Mouse (Mus musculus): ENCODE measurements around the gene Arsg.

Arsg gene

DNA sequence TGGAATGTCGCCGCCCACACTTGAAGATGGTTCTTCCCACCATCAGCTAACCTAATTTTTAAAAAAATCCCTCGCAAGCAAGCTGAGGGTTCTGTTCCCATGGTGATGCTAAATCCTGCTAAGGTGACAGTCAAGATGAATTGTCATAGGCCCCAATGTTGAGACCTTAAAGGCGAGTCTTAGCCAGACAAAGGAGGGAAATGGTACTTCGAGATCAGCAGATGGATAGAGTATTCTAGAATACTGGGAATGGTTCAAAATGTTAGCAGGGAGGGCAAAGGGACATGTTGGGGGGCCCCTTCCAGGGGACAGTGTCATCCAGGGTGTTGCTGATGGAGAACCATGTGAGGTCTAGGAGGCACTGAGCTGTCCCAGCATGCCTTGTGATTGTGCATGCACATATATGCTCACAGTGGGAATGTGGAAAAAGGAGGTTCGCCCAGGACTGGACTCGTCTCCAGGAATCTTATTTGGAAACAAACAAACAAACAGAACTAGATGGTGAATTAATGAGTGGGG is 23.4 kb downstream of the Arsg start:
- no peak for DNase-seq

DNA sequence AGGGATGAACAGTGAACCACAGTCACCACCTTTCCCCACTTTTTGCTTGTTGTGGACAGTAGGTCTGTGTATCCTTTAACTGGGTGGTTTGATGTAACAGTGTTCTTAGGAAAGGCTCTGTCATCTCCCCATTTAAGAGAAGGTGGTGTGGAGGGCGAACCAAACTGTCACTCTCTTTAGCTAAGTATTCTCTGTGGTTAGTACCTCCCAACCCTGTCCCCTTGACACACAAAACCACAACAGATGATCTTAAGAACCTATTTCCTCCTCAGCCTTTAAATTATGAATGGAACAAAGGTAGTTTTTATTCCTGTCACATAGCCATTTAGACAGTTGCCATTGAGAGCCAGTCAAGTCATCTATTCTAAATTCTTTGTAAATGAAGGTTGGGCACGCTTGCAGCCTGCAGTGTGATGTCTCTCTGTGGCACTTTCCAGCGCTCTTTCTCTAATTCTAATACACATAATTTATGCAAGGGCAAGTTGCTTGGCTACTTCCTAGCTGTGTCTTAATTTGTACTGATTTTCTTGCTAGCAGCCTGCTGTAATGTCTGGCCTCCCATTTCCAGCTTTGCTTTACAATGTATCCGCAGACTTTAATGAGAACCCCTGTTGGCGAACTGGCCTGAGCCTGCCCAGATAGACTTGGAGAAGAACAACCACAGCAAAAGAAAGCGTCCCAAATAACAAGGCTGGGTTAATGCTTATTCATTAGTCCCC is 24.0 kb downstream of the Arsg start:
- DNase-seq = no peak

DNA sequence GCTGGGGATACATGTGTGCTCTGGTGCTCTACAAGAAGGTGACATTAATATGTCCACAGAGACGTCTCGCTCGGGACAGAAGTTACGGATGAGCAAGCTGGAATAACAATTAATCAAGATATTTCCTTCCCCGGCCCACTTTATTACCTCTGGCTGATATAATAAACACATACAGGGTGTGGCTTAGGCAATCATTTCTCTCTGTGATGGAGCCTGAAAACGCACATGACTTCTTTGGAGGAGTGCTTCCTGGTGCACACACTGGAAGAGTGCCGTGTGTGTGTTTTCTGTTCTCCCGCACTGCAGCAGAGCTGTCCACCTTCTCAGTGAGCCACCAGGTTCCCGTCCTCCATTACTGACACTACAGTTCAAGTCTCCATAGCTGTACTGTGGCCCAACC is 24.8 kb downstream of the Arsg start:
- DNase-seq = no peak

DNA sequence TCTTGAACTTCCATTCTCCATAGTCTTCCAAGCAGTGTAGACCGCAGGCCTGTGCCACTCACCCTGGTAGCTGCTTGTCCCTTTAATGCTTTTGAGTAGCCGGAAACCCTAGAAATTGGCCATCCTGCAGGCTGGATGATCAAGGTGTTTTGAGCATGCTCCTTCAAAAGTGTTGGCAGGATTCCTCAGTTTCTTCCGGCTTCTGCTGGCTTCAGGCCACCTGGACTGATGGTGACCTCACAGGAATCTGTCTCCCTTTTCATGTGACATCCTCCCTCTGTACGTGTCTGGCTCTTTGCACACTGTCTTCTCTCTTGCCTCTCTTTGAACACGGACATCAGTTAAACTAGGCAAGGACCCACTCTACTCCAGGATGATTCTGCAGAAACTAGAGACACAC is 27.0 kb downstream of the Arsg start:
- no peak for DNase-seq

DNA sequence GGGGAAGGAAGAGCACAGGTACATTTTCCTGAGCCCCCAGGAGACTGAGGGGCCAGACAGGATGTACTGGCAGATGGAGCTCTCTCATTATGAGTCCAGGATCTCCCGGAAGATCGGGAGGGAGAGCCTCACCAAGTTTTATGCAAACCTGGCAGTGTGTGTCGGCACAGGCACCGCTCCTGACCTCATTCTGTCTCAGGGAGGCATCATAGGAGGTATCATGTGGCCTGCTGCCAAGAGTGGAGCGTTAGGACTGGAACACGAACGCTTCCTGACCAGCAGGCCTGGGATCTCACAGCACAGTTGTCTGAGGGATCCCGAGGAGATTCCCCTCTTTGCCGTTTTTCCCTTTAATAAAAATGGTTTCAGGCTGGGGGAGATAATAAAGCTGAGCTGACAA is 31.8 kb downstream of the Arsg start:
- DNase-seq = no peak

DNA sequence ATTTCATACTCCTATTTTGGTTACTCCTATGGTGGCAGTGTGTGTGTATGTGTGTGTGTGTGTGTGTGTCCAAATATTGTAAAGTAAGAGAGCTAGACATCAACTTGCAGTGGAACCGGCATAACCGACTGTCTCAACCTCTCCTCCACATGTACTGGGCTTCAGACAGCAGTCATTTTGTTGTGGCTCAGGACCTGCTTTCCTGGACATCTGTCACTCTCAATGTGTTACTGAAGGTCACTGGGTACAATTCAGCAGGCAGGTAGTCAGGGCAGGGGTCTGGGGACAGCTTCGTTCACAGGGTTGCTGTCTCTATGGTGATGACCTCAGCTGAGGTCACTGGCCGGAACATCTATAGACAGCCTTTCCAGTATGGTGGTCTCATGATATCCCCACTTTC is 32.6 kb downstream of the Arsg start:
- DNase-seq = no peak

DNA sequence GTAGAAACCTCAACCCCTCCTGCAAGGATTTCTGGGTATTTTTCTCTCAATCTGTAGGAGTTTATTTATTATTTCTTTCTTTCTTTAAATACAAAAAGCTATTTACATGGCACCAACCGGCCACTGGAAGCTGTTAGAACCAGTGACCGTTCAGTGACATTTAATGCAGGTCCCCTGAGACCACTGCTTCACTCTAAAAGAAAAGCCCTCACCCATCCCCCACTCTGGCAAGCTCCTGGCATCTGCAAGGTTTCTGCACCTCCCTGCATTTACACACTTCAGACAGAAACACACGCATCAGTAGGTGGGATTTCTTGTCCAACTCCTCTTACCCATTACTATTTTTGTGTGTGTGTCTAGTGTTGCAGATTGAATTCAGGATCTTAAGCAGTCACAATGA is 33.9 kb downstream of the Arsg start:
- no peak for DNase-seq

DNA sequence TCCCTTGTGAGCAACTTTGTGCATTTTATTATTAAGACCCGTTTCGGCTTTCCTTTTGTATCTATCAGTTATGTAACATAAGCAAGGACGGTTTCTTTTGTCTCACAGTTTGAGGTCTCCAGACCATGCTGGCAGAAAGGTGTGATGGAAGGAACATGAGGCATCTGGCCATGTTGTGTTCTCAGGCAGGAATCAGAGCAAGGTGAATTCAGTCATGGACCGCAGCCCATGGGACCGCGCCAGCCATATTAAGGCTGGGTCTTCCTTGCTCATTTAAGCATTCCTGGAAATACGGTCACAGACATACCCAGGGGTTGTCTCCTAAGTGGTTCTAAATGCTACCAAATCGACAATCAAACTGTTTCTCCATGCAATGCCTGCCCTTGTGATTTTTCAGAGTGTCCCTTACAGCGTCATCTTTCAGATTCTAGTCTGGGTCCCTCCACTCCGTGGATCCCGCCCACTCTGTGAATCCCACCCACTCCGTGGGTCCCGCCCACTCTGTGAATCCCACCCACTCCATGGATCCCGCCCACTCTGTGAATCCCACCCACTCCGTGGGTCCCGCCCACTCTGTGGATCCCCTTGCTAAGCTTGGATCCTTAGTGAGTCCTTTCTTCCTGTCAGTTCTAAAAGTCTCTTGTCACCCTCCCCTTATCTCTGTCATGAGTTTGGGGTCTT is 40.0 kb downstream of the Arsg start:
- no peak for DNase-seq

DNA sequence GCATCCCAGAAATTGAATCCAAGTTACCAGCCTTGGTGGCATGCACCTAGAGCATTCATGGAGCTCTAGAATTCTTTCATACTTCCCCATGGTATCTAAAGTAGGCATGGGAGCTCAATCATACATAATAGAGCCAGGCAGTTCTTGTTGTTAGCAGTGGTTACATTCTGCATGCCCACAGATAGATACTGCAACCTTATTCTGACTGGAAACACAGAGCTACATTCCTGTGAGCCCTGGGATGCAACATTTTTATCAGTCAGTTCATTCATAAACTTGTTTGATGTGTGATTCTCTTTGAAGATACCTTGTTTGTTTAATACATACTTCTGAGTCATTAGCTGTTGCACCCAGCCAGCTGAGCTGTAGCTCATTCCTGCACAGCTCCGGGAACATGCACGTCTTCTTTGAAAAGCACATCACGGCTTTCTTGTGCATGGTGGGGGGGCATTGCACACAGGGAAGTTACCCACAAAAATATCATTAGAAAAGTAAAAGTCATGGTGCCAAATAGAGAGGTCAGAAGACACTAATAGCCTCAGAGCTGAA is 41.0 kb downstream of the Arsg start:
- no peak for DNase-seq

DNA sequence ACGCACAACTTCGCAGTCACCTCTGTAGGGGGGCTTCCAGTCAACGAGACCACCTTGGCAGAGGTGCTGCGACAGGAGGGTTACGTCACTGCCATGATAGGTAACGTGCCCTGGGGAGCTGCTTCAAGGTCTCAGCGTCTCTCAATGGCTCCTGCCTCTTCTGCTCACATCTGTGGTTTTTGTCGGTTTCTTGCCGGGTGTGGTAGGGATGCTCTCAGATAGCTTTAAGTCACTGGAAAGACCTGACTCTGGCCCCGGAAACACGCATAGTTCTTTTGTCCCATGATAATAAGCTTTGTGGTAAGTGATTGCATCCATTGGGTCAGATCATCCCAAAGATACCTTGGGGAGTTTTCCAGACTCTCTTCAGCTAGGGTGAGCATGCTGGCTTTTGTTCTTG is 44.2 kb downstream of the Arsg start:
- DNase-seq = no peak

DNA sequence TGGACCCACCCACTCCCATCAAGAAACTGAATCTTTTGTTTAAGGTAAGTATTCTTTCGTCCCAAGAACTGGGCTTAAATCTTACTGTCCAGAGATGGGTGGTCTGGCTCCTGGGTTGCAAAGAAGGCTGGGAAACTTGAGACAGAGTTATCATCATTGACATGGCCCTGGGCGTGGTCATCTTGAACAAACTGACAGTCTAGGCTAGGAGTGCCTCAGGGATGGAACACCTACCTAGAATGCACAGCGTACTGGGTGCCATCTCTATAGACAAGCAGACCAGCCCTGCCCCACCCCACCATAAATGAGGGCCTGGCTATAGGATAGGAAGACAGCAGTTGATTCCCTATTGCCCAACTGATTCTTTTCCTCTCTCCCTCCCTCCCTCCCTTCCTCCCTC is 44.6 kb downstream of the Arsg start:
- no peak for DNase-seq

DNA sequence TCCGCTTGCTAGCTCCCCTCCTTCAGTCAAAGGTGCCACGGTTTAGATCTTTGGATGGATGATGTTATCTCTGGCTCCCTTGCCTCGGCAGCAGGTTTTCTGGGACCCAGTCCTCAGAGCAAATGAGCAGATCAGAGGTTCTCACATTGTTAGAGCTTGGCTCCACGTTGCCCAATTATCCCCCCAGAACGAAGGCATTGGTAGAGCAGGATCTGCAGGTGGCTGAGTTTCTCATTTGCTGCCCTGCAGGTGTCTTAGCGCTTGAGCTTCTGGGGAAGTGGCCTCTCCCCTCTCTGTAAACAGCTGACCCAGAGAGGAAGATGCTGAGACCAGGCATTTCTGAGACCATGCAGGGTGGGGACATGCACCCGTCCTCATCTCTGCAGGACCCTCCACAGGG is 47.8 kb downstream of the Arsg start:
- DNase-seq = no peak

DNA sequence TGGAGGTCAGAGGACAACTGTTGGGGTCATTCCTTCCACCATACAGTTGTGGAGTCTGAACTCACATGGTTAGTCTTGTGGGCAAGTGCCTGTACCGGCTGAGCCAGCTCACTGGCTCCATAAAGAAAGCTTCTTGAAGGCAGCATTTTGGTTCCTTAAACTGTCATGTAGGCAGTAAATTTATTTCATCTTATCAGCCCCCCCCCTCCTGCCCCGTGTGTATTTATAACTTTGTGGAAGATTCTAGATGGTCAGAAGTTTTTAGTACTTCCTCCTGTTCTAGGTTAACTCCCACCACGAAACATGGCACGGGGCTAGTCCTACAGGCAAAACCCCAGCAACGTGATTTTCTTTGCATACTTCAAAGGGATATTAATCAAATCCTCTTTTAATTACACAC is 51.7 kb downstream of the Arsg start:
- no peak for DNase-seq

DNA sequence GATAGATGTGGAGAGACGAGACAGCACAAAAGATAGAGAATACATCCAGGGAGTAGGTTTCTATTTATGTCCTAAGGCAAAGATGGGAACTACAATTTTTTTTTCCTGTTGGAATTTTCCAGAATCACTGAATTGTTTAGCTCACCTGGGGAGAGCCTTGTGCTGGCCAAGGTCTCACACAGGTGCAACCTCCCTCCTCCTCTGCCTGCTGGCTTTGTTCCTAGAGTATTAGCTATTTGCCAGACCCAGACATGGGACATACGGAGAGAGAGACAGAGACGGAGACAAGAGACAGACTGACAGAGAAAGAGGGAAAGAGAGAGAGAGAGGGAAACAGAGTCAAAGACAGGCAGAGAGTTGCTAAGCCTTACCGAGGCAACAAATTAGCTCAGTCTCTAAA is 52.4 kb downstream of the Arsg start:
- no peak for DNase-seq

DNA sequence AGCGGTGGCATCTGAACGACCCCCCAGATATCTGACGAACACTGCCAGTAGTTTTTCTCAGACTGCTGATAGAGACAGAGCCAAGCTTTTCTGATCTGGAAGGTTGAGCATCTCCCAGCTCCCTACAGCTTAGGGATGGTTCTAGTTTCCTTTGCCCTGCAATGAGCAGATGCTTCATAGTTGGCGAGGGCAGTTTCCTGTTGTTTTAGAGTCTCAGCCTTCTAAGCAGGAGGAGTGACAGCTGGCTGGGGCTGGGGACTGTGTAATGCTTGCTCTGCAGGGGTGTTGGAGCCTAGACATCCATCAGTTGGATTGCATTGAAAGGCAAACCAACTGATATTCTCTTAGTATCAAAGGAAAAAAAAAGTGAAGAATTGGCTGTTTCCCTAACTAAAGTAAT is 56.9 kb downstream of the Arsg start:
- DNase-seq = no peak

DNA sequence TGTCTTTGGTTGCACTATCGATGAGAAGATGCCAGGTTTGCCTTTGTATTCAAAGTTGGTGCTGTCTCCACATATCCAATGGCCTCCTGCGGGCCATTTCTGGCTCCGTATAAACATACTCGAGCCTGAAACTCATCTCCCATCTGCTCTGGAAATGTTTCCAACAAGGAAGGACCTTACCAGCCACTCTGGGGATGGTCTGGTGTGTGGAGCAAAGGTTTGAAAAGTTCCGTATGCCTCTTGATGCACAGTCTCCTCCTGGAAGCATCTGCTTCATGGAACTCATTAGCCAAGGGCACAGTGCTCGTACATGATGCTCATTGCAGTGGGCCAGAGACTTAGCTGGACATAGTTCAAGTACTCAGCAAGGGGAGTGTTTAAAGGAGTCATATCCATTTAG is 62.8 kb downstream of the Arsg start:
- DNase-seq = no peak

DNA sequence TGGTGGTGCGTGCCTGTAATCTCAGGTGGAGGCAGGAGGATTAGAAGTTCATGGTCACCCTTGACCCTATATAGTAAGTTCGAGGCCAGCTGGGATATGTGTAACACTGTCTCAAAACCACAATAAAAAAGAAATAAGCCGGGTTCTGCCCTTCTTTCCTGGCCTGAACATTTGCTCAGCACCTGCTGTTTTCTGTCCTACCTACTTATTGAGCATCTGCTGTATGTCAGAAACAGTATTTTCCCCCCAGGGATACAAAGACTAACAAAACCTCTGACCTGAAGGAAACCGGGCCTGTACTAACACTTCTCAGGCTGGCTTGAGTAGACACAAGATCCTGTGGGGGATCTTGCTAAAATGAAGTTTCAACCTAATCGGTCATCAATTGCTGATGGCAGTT is 63.8 kb downstream of the Arsg start:
- DNase-seq = no peak

DNA sequence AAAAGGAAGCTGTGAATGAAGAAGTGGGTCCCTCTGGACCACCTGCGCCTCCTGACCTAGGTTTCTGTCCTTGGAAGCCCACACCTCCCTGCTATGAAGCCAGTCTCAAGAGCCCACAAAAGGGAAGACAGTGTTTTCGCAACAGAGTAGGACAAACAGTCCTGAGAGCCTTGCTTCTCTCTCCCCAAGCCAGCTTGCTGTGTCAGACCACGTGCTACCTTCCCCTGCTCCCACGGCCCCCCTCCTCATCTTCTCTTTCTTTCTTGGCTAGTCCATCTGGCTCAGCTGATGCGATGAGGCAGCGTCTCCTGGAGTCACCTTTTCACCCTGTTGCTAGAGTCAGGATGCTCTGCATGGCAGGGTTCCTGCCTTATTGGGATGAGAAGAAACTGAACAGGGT is 66.1 kb downstream of the Arsg start:
- DNase-seq = no peak

DNA sequence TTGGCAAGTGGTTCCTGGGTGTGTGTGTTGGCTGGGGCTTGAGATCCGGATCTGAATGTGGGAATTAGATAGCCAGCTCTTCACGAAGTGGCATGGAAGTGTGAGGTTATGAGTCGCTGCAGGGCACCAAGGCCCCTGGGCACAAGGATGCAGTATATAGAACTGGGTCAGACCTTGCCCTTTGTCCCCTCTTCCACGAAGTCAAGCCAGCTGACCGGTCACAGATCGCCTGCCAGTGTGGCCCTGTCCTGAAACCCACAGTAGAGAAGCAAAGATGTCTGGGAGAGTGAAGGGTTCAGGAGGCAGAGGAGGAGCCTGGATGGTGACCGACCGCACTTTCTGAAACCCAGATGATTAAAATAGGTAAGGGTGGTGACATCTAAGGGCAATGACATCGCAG is 70.3 kb downstream of the Arsg start:
- DNase-seq = no peak

DNA sequence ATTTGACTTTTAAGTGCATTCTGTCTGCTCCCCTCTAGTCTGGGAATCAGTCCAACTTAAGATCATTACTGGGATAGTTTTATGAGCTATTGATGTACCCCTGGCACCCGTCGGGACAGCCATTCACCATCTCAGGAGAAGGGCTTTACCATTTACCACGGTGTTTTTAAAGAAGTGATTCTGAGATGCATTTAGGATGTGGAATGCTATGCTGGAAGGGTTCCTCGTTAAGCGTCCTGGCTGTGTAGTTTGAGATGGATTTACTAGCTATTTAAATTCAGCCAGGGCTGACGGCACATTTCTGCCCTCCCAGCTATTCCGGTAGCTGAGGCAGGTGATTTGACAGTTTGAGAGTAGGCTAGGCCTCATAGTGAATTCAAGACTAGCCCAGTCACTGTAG is 71.3 kb downstream of the Arsg start:
- DNase-seq = no peak

DNA sequence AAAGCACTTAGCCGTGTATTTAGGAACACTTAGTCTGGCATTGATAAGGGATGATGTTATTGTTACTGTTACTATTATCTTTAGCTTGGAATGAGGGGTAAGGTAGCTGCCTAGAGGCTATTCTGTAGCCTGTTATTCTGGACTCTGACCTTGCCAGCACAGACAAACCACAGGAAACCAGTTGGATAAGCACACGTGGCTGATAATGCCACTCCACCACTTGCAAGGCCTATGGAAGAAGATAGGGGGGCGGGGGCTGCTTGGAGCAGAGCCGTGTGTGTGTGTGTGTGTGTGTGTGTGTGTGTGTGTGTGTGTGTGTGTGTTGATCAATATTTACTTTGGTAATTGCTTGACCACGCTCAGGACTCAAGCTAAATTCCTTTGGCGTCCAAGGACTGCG is 72.1 kb downstream of the Arsg start:
- peak in 1 of 2 experiments; percentile 7 for DNase-seq

DNA sequence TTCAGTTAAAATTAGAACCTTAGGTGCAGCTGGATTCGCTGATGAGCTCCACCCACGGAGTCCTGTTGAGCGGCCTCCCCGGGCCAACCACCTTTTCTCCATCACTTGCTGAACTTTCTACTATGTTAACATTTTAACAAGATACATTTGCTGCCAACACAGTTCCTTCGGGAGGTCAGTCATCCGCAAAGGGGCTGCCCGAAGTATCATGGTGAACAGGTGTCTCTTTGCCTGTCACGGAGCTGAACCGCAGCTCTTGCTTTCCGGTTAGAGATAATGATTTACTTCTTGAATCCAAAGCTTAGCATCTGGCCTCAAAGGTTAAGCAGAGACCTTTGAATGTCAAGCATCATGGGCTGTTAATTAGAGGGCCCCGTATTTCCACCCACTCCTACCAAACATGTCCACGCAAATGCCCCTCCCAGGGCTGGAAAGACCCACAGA is 72.5 kb downstream of the Arsg start:
- no peak for DNase-seq

DNA sequence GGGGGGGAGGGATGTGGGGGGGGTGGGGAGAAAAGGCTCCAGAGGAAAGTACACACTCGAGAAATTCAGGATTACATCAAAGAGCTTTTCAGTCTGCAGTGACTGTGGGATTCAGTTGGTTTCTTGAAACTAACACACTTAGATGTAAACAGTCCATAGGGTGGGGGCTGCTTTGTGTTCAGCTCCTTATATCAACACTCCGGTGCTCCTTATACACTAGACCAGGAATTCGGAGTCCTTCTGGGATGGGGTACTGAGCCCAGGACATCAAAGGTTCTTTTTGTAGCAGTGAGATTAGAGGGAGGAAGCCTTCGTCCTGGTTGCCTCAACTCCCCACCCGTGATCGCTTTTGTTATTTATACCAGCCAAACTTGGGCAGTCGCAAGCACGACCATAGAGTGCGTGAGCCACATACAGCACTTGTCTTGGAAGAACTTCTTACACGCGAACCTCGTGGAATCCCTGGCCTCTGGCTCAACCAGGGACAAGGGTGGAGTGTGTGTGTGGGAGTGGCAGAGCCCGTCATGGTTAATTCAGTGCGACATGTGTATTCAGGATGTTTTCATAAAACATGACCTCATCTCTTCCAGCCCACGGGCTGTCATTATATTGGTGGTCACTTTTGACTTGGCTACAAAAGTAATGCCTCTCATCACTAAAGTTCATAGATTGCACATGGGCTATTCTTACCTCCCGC is 73.3 kb downstream of the Arsg start:
- peak in 1 of 2 experiments; percentile 19 for DNase-seq

DNA sequence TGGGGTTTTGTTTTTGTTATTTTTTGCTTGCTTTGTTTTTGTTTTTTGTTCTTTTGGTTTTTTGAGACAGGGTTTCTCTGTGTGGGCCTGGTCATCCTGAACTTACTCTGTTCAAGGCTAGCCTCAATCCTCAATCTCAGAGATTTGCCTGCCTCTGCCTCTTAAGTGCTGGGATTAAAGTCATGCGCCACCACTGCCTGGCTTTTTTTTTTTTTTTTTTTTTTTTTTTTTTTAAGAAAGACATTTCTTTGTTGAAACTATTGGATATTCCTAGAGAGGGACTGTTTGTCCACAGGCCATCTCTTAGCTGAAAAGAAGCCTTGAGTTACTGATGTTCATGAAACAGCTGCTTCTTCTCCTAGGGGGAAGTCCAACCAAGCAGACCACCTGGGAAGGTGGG is 74.5 kb downstream of the Arsg start:
- no peak for DNase-seq

Measured in lung, adult 18-20 months (tissue).